Mouse (Mus musculus): Measurements from ENCODE around the gene Iscu.

DNA sequence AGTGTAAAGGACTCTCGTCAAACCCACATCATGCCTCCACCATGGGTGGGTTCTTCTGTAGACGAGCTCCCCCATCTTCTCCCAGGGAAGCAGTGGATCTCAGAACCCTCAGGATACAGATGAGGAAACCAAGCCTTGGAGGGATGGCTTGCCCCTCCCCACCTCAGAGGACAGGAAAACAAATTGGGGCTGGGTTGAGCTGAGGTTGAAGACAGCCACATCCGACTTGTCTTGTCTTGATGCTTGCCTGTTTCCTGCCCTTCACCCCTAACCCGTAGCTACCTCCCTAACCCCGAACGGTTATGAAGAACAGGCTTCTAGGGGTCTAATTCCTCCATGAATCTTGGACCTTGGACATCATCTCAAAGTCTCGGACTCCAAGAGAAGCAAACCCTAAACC lies 53.0 kb downstream of the Iscu start:
- TF ChIP-seq POLR2A (IDR thresholded peaks at IDR 0.05; ENCODE audit: borderline replicate concordance, control insufficient read depth, low read depth, low read length) (no peak), CTCF (IDR thresholded peaks at IDR 0.05; ENCODE audit: control insufficient read depth, insufficient read depth, low read length) (no peak)

Data from bone marrow, adult 2 months (tissue).